Mouse (Mus musculus) left cerebral cortex, adult 2 months (tissue): ENCODE results near the gene Shh. TPM values are rescaled to one million over a fixed set of nuclear protein-coding genes. Genes with fewer than 3 reads are reported as not detected.

Experiments
- DNase-seq, 2 experiments: peaks; one replicate each; pipeline ENCODE4 v3.0.0; 2021 to 2022; ENCODE audit warnings: low spot score in 2 of 2, mixed read lengths in 1 of 2; ENCODE audit errors: extremely low spot score in 1 of 2
- H3K27ac ChIP-seq: fragments of 200-600 bp; 2 replicates; pipeline ENCODE4 v1.8.1; 2022
- H3K4me3 ChIP-seq: fragments of 200-600 bp; 2 replicates; pipeline ENCODE4 v1.8.1; 2022
- CTCF ChIP-seq: fragments of 200-600 bp; IDR thresholded peaks from 2 replicates; pipeline ENCODE4 v1.8.1; 2022; ENCODE audit warnings: antibody characterized with exemption, mild to moderate bottlenecking, moderate library complexity
- intact Hi-C: fragments of 180-260 bp; cut with DNase I; formaldehyde crosslinking; loops from one replicate; pipeline ENCODE4 v1.15.1; 2025
- total RNA-seq, 2 experiments: library from RNA; stranded (reverse); gene quantifications; 2 replicates each; pipeline ENCODE4 v1.2.3; 2021

Shh gene
- total RNA-seq, 2 experiments from 2014 or later: 3.2 TPM

GRCm38 (mm10) chr5:28414076-28414475 is 53.0 kb downstream of the Shh start:
- H3K27ac ChIP-seq: no peak overlapping the region
- no peak for DNase-seq
- H3K4me3 ChIP-seq: no peak overlapping the region
- intact Hi-C loops: no loop called here
- no peak for TF ChIP-seq CTCF

GRCm38 (mm10) chr5:28413533-28413932 is 53.5 kb downstream of the Shh start:
- Histone ChIP-seq H3K4me3 (no peak overlapping the region), H3K27ac (no peak overlapping the region)
- intact Hi-C loops: no loop called here
- TF ChIP-seq CTCF: no peak
- no peak for DNase-seq

GRCm38 (mm10) chr5:28412006-28412685 is 54.9 kb downstream of the Shh start:
- intact Hi-C loops: no loop called here
- no peak for DNase-seq
- no peak for TF ChIP-seq CTCF
- Histone ChIP-seq H3K4me3 (no peak overlapping the region), H3K27ac (no peak overlapping the region)

Other genes with a start within 250 kb of the Shh start
- not detected for gene Cnpy1, start 221.4 kb downstream of the Shh start, total RNA-seq
- 10 to 100 TPM; 72.1 to 75.2 TPM for gene Rbm33, start 150.1 kb downstream of the Shh start, total RNA-seq